Mouse (Mus musculus) heart, adult 2 months (tissue): ENCODE measurements around the gene 9930111J21Rik2.
"Not testable (repeated sequence)": the region's sequence is repeated elsewhere in the genome, so short reads cannot be mapped to it uniquely, and the experiment has no call there.

Experiments used
- CTCF ChIP-seq: fragments of 200-600 bp; IDR thresholded peaks from 2 replicates; pipeline ENCODE4 v1.8.1; 2022; ENCODE audit warnings: antibody characterized with exemption, mild to moderate bottlenecking, moderate library complexity
- EP300 ChIP-seq: fragments of 200-500 bp; IDR thresholded peaks from 2 replicates; pipeline ENCODE4 v1.6.1; 2011; ENCODE audit warnings: low read depth, low read length, control low read depth; ENCODE audit not compliant: insufficient read depth
- POLR2A ChIP-seq: fragments of 200-500 bp; IDR thresholded peaks from 2 replicates; pipeline ENCODE4 v1.6.1; 2011; ENCODE audit warnings: mild to moderate bottlenecking, low read depth, low read length, control low read depth; ENCODE audit not compliant: insufficient read depth

DNA sequence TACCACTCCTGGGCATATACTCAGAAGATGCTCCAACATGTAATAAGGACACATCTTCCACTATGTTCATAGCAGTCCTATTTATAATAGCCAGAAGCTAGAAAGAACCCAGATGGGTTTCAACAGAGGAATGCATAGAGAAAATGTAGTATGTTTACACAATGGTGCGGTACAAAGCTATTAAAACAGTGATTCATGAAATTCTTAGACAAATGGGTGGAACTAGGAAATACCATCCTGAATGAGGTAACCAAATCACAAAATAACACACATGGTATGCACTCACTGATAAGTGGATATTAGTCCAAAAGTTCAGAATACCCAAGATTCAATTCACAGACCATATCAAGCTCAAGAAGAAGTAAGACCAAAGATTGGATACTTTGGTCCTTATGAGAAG lies 76.4 kb downstream of the 9930111J21Rik2 start:
- TF ChIP-seq CTCF, POLR2A, EP300: not testable (repeated sequence)
